Mouse (Mus musculus) CH12.LX (cell line): ENCODE measurements around the gene Akap12. TPM values are rescaled to one million over a fixed set of nuclear protein-coding genes. Genes with fewer than 3 reads are reported as not detected.

Source experiments
- DNase-seq: peaks from one replicate; pipeline ENCODE4 v3.0.0-alpha.2; 2013; ENCODE audit errors: extremely low read depth
- H3K27ac ChIP-seq: 2 replicates; pipeline ENCODE4 v1.5.1; 2012; ENCODE audit warnings: low read depth, mild to moderate bottlenecking, control low read depth, moderate library complexity; ENCODE audit not compliant: insufficient read depth
- H3K27me3 ChIP-seq: replicated peaks from 2 replicates; pipeline ENCODE3; 2012; ENCODE audit warnings: inconsistent platforms
- H3K36me3 ChIP-seq, 2 experiments: replicated peaks in 1 of 2; 2 replicates each; pipeline versions ENCODE3 to v1.6.1; 2012; ENCODE audit warnings: inconsistent platforms in 1 of 2, low read length in 1 of 2, mild to moderate bottlenecking in 1 of 2, mixed read lengths in 1 of 2, moderate library complexity in 1 of 2; ENCODE audit not compliant: control insufficient read depth in 1 of 2, insufficient read depth in 1 of 2
- H3K4me1 ChIP-seq, 2 experiments: 2 replicates each; pipeline ENCODE4 v1.6.1; 2012; ENCODE audit warnings: inconsistent platforms in 1 of 2, moderate library complexity in 1 of 2; ENCODE audit not compliant: insufficient read depth in 2 of 2, control insufficient read depth in 1 of 2
- H3K4me2 ChIP-seq: 2 replicates; pipeline ENCODE4 v1.6.1; 2012; ENCODE audit warnings: low read depth, mild to moderate bottlenecking, control low read depth; ENCODE audit not compliant: poor library complexity, insufficient read depth, severe bottlenecking
- H3K4me3 ChIP-seq, 3 experiments: fragments of 150-350 bp in 1 of 3; sonication (generic) in 1 of 3; replicated peaks in 1 of 3; 2 replicates each; pipeline versions ENCODE3 to v1.5.1; 2011 to 2012; ENCODE audit warnings: low read depth in 2 of 3, low read length in 2 of 3, mild to moderate bottlenecking in 2 of 3, moderate library complexity in 2 of 3, control low read depth in 1 of 3, improper control_type of control experiment in 1 of 3, inconsistent platforms in 1 of 3, mixed read lengths in 1 of 3; ENCODE audit not compliant: poor library complexity in 1 of 3
- H3K79me2 ChIP-seq: replicated peaks from 2 replicates; pipeline ENCODE4 v1.6.1; 2012; ENCODE audit warnings: mild to moderate bottlenecking, moderate library complexity; ENCODE audit not compliant: control insufficient read depth, poor library complexity, insufficient read depth, severe bottlenecking; ENCODE audit errors: extremely low read depth
- H3K9ac ChIP-seq: 2 replicates; pipeline ENCODE4 v1.6.1; 2012; ENCODE audit warnings: low read depth, mild to moderate bottlenecking, control low read depth, moderate library complexity; ENCODE audit not compliant: insufficient read depth
- H3K9me3 ChIP-seq: replicated peaks from 2 replicates; pipeline ENCODE3; 2012; ENCODE audit warnings: low read length, inconsistent platforms, mixed read lengths
- BHLHE40 ChIP-seq: IDR thresholded peaks from 2 replicates; pipeline ENCODE4 v1.6.1; 2011; ENCODE audit warnings: mild to moderate bottlenecking, low read depth, low read length, improper control_type of control experiment
- CHD1 ChIP-seq: IDR thresholded peaks from 2 replicates; pipeline ENCODE4 v1.6.1; 2012; ENCODE audit warnings: low read depth, low read length, improper control_type of control experiment, inconsistent platforms
- CHD2 ChIP-seq: IDR thresholded peaks from 2 replicates; pipeline ENCODE4 v1.6.1; 2011; ENCODE audit warnings: low read length, improper control_type of control experiment
- ETS1 ChIP-seq: conservative IDR thresholded peaks from 2 replicates; pipeline ENCODE4 v1.6.1; 2012; ENCODE audit warnings: low read depth, mild to moderate bottlenecking, inconsistent platforms, low read length, improper control_type of control experiment, moderate library complexity
- HCFC1 ChIP-seq: IDR thresholded peaks from 2 replicates; pipeline ENCODE4 v1.6.1; 2012; ENCODE audit warnings: low read depth, mild to moderate bottlenecking, inconsistent platforms, low read length, improper control_type of control experiment
- IRF4 ChIP-seq: IDR thresholded peaks from 2 replicates; pipeline ENCODE4 v1.6.1; 2014; ENCODE audit warnings: low read depth, mild to moderate bottlenecking, inconsistent platforms, low read length, improper control_type of control experiment
- KAT2A ChIP-seq: IDR thresholded peaks from 2 replicates; pipeline ENCODE4 v1.6.1; 2012; ENCODE audit warnings: low read length, improper control_type of control experiment, inconsistent platforms; ENCODE audit not compliant: insufficient replicate concordance
- MAFK ChIP-seq: IDR thresholded peaks from 2 replicates; pipeline ENCODE4 v1.6.1; 2011; ENCODE audit warnings: low read length, improper control_type of control experiment; ENCODE audit not compliant: insufficient replicate concordance
- MAX ChIP-seq: IDR thresholded peaks from 2 replicates; pipeline ENCODE4 v1.6.1; 2011; ENCODE audit warnings: low read length, improper control_type of control experiment
- MAZ ChIP-seq: IDR thresholded peaks from 2 replicates; pipeline ENCODE4 v1.6.1; 2012; ENCODE audit warnings: low read depth, mild to moderate bottlenecking, inconsistent platforms, low read length, improper control_type of control experiment, moderate library complexity
- MEF2A ChIP-seq: IDR thresholded peaks from 2 replicates; pipeline ENCODE4 v1.6.1; 2014; ENCODE audit warnings: low read depth, mild to moderate bottlenecking, inconsistent platforms, low read length, improper control_type of control experiment, borderline replicate concordance
- NRF1 ChIP-seq: IDR thresholded peaks from 2 replicates; pipeline ENCODE4 v1.6.1; 2014; ENCODE audit warnings: low read depth, mild to moderate bottlenecking, inconsistent platforms, low read length, improper control_type of control experiment, moderate library complexity
- RAD21 ChIP-seq: IDR thresholded peaks from 2 replicates; pipeline ENCODE4 v1.6.1; 2011; ENCODE audit warnings: low read depth, mild to moderate bottlenecking, low read length, improper control_type of control experiment, moderate library complexity
- RCOR1 ChIP-seq: conservative IDR thresholded peaks from 2 replicates; pipeline ENCODE4 v1.6.1; 2012; ENCODE audit warnings: low read depth, mild to moderate bottlenecking, inconsistent platforms, low read length, improper control_type of control experiment
- SIN3A ChIP-seq: IDR thresholded peaks from 2 replicates; pipeline ENCODE4 v1.6.1; 2012; ENCODE audit warnings: low read length, improper control_type of control experiment, inconsistent platforms
- TBP ChIP-seq: conservative IDR thresholded peaks from 2 replicates; pipeline ENCODE4 v1.6.1; 2011; ENCODE audit warnings: low read depth, low read length, improper control_type of control experiment
- UBTF ChIP-seq: IDR thresholded peaks from 2 replicates; pipeline ENCODE4 v1.6.1; 2012; ENCODE audit warnings: low read depth, mild to moderate bottlenecking, inconsistent platforms, low read length, improper control_type of control experiment, moderate library complexity
- ZC3H11A ChIP-seq: IDR thresholded peaks from 2 replicates; pipeline ENCODE4 v1.6.1; 2012; ENCODE audit warnings: low read depth, mild to moderate bottlenecking, inconsistent platforms, low read length, improper control_type of control experiment
- ZMIZ1 ChIP-seq: IDR thresholded peaks from 2 replicates; pipeline ENCODE4 v1.6.1; 2012; ENCODE audit warnings: low read depth, mild to moderate bottlenecking, inconsistent platforms, low read length, improper control_type of control experiment
- dilution Hi-C: fragments of 300-500 bp; cut with MboI; formaldehyde crosslinking; loops from 2 replicates; pipeline ENCODE4 v1.14.3; 2020; ENCODE audit warnings: low sequenced_read_pairs; ENCODE audit not compliant: extremely low pct_unique_long_range_greater_than_20kb, extremely low pct_ligation_motif_present
- in situ Hi-C: fragments of 300-500 bp; cut with MboI; formaldehyde crosslinking; loops from 3 replicates; pipeline ENCODE4 v1.14.3; 2019; ENCODE audit warnings: low sequenced_read_pairs, low pct_ligation_motif_present, low pct_unique_long_range_greater_than_20kb, mixed read lengths
- polyA plus RNA-seq: library from polyadenylated mRNA; unstranded; fragments of >175 nt; gene quantifications from 2 replicates; pipeline ENCODE4 v1.2.1, GENCODE M21; 2012; ENCODE audit warnings: low read depth; ENCODE audit not compliant: insufficient read length
- total RNA-seq, 2 experiments: library from RNA; depleted of rRNA; stranded (reverse); fragments of 300-350 nt in 1 of 2; fragments of >200 nt in 1 of 2; gene quantifications; 2 replicates each; pipeline ENCODE4 v1.2.3; 2012 to 2014

Akap12 gene
- total and polyA plus RNA-seq, 3 experiments = 0.51 to 3.1 (median 1.7) TPM

- Histone ChIP-seq H3K79me2 (no peaks in the 10 kb centered on the region), H3K27me3 (no peaks in the 10 kb centered on the region), H3K4me2 (no peak overlapping the region), H3K27ac (no peak overlapping the region), H3K36me3 (no peaks in the 10 kb centered on the region), H3K4me1 (0 out of 4 replicates have a peak, but pooled peaks cover 0 to 5% of the 10 kb centered on the region in 2 experiments), H3K9me3 (no peaks in the 10 kb centered on the region), H3K4me3 (no peak overlapping the region), H3K9ac (no peak overlapping the region)
- DNase-seq = no peak
- TF ChIP-seq RAD21 = no peak
- no peak for TF ChIP-seq ZC3H11A
- TF ChIP-seq BHLHE40 = no peak
- no peak for TF ChIP-seq CHD2
- TF ChIP-seq MAFK = no peak
- no peak for TF ChIP-seq CHD1
- TF ChIP-seq RCOR1 = no peak
- TF ChIP-seq ETS1 = no peak
- TF ChIP-seq MAZ = no peak
- TF ChIP-seq IRF4 = no peak
- TF ChIP-seq SIN3A = no peak
- no peak for TF ChIP-seq HCFC1
- TF ChIP-seq MAX = no peak
- TF ChIP-seq ZMIZ1 = no peak
- TF ChIP-seq TBP = no peak
- dilution Hi-C loops (no loop called here), in situ Hi-C loops (no loop called here)
Observed at GRCm38 (mm10) chr10:4289171-4289570, 23.0 kb downstream of the Akap12 start.

- Histone ChIP-seq H3K27ac (no peak overlapping the region), H3K27me3 (no peaks in the 10 kb centered on the region), H3K4me2 (no peak overlapping the region), H3K9me3 (no peaks in the 10 kb centered on the region), H3K9ac (no peak overlapping the region), H3K36me3 (no peaks in the 10 kb centered on the region), H3K4me3 (no peak overlapping the region), H3K4me1 (0 out of 4 replicates have a peak, but pooled peaks cover 0 to 5% of the 10 kb centered on the region in 2 experiments), H3K79me2 (no peaks in the 10 kb centered on the region)
- TF ChIP-seq UBTF (no peak), NRF1 (no peak), KAT2A (no peak), MEF2A (no peak)
- in situ Hi-C loops (no loop called here), dilution Hi-C loops (no loop called here)
- no peak for DNase-seq
Observed at GRCm38 (mm10) chr10:4289636-4290035, 23.5 kb downstream of the Akap12 start.
